Mouse (Mus musculus): ENCODE measurements at regions not wholly inside any gene's neighbourhood (a gene's known extent, or its start where the extent isn't known, plus 50 kb on each side); places are given as distances from the start of the nearest gene placed in this dataset.

DNA sequence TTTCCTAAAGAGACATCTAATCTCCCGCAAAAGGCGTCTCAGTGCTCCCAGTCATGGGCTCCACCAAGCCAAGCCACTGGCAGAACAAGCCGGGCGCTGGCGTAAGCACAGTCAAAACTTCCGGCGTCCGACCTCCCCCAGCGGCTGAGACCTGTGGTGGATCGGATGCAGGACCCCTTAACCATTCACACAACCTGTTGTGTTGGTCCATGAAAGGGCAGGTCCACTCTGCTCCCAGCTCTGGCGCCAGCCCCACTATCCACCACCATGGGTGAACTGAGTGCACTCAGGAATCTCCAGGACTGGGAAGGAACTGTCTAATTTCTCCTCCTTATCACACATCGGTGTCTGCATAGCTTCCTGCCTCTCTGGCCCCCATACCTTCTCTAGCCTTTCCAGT is 94.8 kb upstream of the Fut8 start:
- 91% methylated on average over 12 of the region's 12 CpGs for WGBS
- ATAC-seq, result no peak
- DNase-seq (ENCODE audit: low spot score), result no peak
- Histone ChIP-seq H3K4me3 (ENCODE audit: low read length) (no peak overlapping the region), H3K9me3 (ENCODE audit: low read length) (no peaks in the 10 kb centered on the region), H3K27me3 (ENCODE audit: insufficient read depth, low read length) (no peaks in the 10 kb centered on the region), H3K27ac (no peak overlapping the region), H3K9ac (replicated peaks; ENCODE audit: low read length) (no peak overlapping the region), H3K4me2 (ENCODE audit: low read depth, low read length) (no peak overlapping the region), H3K36me3 (ENCODE audit: insufficient read depth, low read length) (no peaks in the 10 kb centered on the region), H3K4me1 (ENCODE audit: insufficient read depth, low read length) (no peaks in the 10 kb centered on the region)
- no peak for TF ChIP-seq CTCF (IDR thresholded peaks at IDR 0.05; ENCODE audit: low read depth)

GRCm38 (mm10) chr12:77142224-77142623 is 95.7 kb upstream of the Fut8 start:
- no peak overlapping the region for H3K4me3 ChIP-seq (ENCODE audit: low read length)
- WGBS, result 88% methylated on average over 4 of the region's 4 CpGs
- no peaks in the 10 kb centered on the region for H3K27me3 ChIP-seq (ENCODE audit: insufficient read depth, low read length)
- DNase-seq (ENCODE audit: low spot score), result no peak
- no peak overlapping the region for H3K27ac ChIP-seq
- no peak overlapping the region for H3K9ac ChIP-seq (replicated peaks; ENCODE audit: low read length)
- no peak for TF ChIP-seq CTCF (IDR thresholded peaks at IDR 0.05; ENCODE audit: low read depth)
- no peaks in the 10 kb centered on the region for H3K9me3 ChIP-seq (ENCODE audit: low read length)
- H3K36me3 ChIP-seq (ENCODE audit: insufficient read depth, low read length), result no peaks in the 10 kb centered on the region
- no peak for ATAC-seq
- no peak overlapping the region for H3K4me2 ChIP-seq (ENCODE audit: low read depth, low read length)
- H3K4me1 ChIP-seq (ENCODE audit: insufficient read depth, low read length), result no peaks in the 10 kb centered on the region

DNA sequence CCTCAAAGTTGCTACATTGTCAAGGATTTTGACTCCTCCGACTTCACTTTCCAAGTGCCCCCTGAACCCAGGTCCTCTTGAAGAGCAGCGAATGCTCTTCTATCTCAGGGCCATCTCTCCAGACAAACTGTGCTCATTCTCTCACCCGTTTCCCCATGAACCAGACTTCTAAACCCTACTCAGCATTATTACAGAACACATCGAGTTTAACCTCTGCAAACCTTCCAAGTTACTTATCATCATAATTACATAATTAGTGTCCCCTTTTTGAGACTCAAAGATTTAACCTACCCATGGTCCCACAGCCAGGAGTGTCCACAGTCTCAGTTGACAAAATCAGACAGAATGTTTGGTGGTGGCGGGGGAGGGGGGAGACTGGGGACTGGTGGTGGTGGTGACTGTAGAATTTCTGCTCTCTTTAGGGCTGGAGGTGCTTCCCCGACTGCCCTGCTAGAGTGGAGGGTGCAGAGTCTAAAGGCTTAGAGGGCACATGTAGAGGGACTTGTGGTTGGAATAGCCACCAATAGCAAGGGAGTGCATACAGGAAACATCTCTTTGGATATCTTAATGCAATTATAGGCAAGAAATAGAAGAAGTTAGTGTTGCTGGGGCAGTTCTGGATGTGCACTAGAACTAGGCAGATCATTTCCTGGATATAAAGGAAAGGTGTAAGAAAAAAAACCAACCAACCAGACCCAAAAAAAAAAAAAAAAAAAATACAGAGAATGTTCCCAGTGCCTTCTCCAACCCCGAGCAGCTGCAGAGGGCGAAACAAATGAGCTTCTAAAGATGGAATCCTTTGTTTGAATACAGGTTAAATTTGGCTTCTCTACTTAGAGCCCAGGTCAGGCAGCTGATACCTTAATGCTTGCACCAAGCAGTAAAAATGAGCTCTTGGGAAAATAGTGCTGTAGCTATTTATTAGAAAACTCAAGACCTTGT is 96.4 kb upstream of the Fut8 start:
- no peak overlapping the region for H3K4me2 ChIP-seq (ENCODE audit: low read depth, low read length)
- H3K27me3 ChIP-seq (ENCODE audit: insufficient read depth, low read length), result no peaks in the 10 kb centered on the region
- 83% methylated on average over 8 of the region's 8 CpGs for WGBS
- no peak overlapping the region for H3K27ac ChIP-seq
- H3K9ac ChIP-seq (replicated peaks; ENCODE audit: low read length), result no peak overlapping the region
- H3K4me1 ChIP-seq (ENCODE audit: insufficient read depth, low read length), result no peaks in the 10 kb centered on the region
- no peak for ATAC-seq
- no peak for DNase-seq (ENCODE audit: low spot score)
- H3K4me3 ChIP-seq (ENCODE audit: low read length), result no peak overlapping the region
- TF ChIP-seq CTCF (IDR thresholded peaks at IDR 0.05; ENCODE audit: low read depth), result no peak
- no peaks in the 10 kb centered on the region for H3K9me3 ChIP-seq (ENCODE audit: low read length)
- no peaks in the 10 kb centered on the region for H3K36me3 ChIP-seq (ENCODE audit: insufficient read depth, low read length)

DNA sequence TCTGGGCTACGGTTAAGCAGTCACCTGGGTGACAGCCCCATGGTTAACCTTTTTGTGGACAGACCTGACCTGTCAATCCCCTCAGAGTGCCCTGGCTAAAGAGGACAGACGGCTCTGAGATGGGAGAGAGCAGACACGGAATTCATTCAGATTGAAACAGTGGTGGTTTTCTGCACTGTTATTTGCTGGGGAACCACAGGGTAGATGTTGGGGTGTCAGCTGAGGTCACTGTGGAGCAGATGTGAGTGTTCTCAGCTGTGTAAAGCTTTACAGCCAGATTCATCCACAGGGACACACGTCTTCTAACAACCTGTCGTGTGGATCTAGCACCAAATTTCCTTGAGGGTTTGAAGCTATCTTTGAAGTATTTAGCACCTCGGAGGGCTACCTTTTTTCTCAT is 97.3 kb upstream of the Fut8 start:
- WGBS, result 71% methylated on average over 6 of the region's 6 CpGs
- Histone ChIP-seq H3K9ac (replicated peaks; ENCODE audit: low read length) (no peak overlapping the region), H3K9me3 (ENCODE audit: low read length) (no peaks in the 10 kb centered on the region), H3K4me3 (ENCODE audit: low read length) (no peak overlapping the region), H3K4me1 (ENCODE audit: insufficient read depth, low read length) (no peaks in the 10 kb centered on the region), H3K4me2 (ENCODE audit: low read depth, low read length) (no peak overlapping the region), H3K27ac (no peak overlapping the region), H3K36me3 (ENCODE audit: insufficient read depth, low read length) (no peaks in the 10 kb centered on the region), H3K27me3 (ENCODE audit: insufficient read depth, low read length) (no peaks in the 10 kb centered on the region)
- TF ChIP-seq CTCF (IDR thresholded peaks at IDR 0.05; ENCODE audit: low read depth), result no peak
- ATAC-seq (no peak), DNase-seq (ENCODE audit: low spot score) (no peak)

DNA sequence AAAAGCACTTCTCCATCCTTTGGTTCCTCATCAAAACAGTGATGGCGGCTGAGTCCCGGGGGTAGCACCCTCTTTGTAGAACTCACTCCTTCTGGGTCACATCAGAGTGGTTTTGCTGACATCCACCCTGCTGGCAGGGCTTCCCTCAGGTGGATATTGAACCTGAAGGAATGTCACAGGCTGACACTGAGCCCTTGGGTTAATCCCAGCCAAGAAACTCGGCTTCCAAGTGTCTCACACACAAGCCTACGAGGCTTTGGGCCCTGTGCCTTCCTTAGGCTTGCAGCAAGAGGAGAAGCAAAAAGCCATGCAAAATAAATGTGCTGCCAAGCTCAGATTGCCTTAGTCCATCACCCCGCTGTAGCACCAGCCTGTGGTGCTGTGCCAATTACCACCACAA is 97.8 kb upstream of the Fut8 start:
- TF ChIP-seq CTCF (IDR thresholded peaks at IDR 0.05; ENCODE audit: low read depth), result no peak
- no peak for DNase-seq (ENCODE audit: low spot score)
- WGBS, result 76% methylated on average over 5 of the region's 5 CpGs

GRCm38 (mm10) chr12:77139718-77140117 is 98.2 kb upstream of the Fut8 start:
- no peak overlapping the region for H3K4me2 ChIP-seq (ENCODE audit: low read depth, low read length)
- 72% methylated on average over 2 of the region's 2 CpGs for WGBS
- no peaks in the 10 kb centered on the region for H3K27me3 ChIP-seq (ENCODE audit: insufficient read depth, low read length)
- H3K9ac ChIP-seq (replicated peaks; ENCODE audit: low read length), result no peak overlapping the region
- no peaks in the 10 kb centered on the region for H3K9me3 ChIP-seq (ENCODE audit: low read length)
- ATAC-seq (no peak), DNase-seq (ENCODE audit: low spot score) (no peak)
- no peaks in the 10 kb centered on the region for H3K4me1 ChIP-seq (ENCODE audit: insufficient read depth, low read length)
- TF ChIP-seq CTCF (IDR thresholded peaks at IDR 0.05; ENCODE audit: low read depth), result no peak
- H3K4me3 ChIP-seq (ENCODE audit: low read length), result no peak overlapping the region
- no peaks in the 10 kb centered on the region for H3K36me3 ChIP-seq (ENCODE audit: insufficient read depth, low read length)
- H3K27ac ChIP-seq, result no peak overlapping the region

More for the DNA sequence above, 97.8 kb upstream of the Fut8 start:
- H3K36me3 ChIP-seq (ENCODE audit: insufficient read depth, low read length), result no peaks in the 10 kb centered on the region
- no peak overlapping the region for H3K9ac ChIP-seq (replicated peaks; ENCODE audit: low read length)
- no peaks in the 10 kb centered on the region for H3K4me1 ChIP-seq (ENCODE audit: insufficient read depth, low read length)
- H3K4me3 ChIP-seq (ENCODE audit: low read length), result no peak overlapping the region
- H3K9me3 ChIP-seq (ENCODE audit: low read length), result no peaks in the 10 kb centered on the region
- no peak overlapping the region for H3K27ac ChIP-seq
- ATAC-seq, result no peak
- H3K27me3 ChIP-seq (ENCODE audit: insufficient read depth, low read length), result no peaks in the 10 kb centered on the region
- no peak overlapping the region for H3K4me2 ChIP-seq (ENCODE audit: low read depth, low read length)

GRCm38 (mm10) chr12:77138506-77139201 is 99.3 kb upstream of the Fut8 start:
- no peaks in the 10 kb centered on the region for H3K4me1 ChIP-seq (ENCODE audit: insufficient read depth, low read length)
- no peak overlapping the region for H3K4me3 ChIP-seq (ENCODE audit: low read length)
- no peaks in the 10 kb centered on the region for H3K27me3 ChIP-seq (ENCODE audit: insufficient read depth, low read length)
- no peak overlapping the region for H3K9ac ChIP-seq (replicated peaks; ENCODE audit: low read length)
- DNase-seq (ENCODE audit: low spot score) (no peak), ATAC-seq (no peak)
- WGBS, result 85% methylated on average over 11 of the region's 11 CpGs
- H3K9me3 ChIP-seq (ENCODE audit: low read length), result no peaks in the 10 kb centered on the region
- no peak overlapping the region for H3K4me2 ChIP-seq (ENCODE audit: low read depth, low read length)
- no peak overlapping the region for H3K27ac ChIP-seq
- no peak for TF ChIP-seq CTCF (IDR thresholded peaks at IDR 0.05; ENCODE audit: low read depth)
- H3K36me3 ChIP-seq (ENCODE audit: insufficient read depth, low read length), result no peaks in the 10 kb centered on the region

All from hindbrain, postnatal 0 days (tissue).